ENCODE assay signal across 8 mouse cellular contexts in genomic region chr4:62674031-62674995, GRCm38 (mm10).
DNase-seq lines count a peak whose midpoint lies in the region; ATAC-seq and TF ChIP-seq lines count a peak whose summit lies in the region.

No protein-coding gene starts in this region.

- H3K9ac ChIP-seq in stomach, embryonic 14.5 days (replicated peaks; ENCODE audit: low read depth, low read length): peak overlapping the region; percentile 57

- peaks cover 19% of the 10 kb centered on the region; the same call in 1 of the 2 replicates for H3K4me1 ChIP-seq in spleen, adult 2 months (ENCODE audit: control insufficient read depth, insufficient read depth, insufficient read length)
- H3K4me1 ChIP-seq in embryonic facial prominence, embryonic 10.5 days: peaks cover 62% of the 10 kb centered on the region
- H3K4me1 ChIP-seq in hindbrain, embryonic 10.5 days (replicated peaks): peaks cover 71% of the 10 kb centered on the region
- H3K4me1 ChIP-seq in stomach, embryonic 14.5 days (ENCODE audit: control insufficient read depth, insufficient read depth, low read length): peaks cover 34% of the 10 kb centered on the region

- no peaks in the 10 kb centered on the region for H3K9me3 ChIP-seq in embryonic facial prominence, embryonic 10.5 days
- no peaks in the 10 kb centered on the region for H3K9me3 ChIP-seq in hindbrain, embryonic 10.5 days
- no peaks in the 10 kb centered on the region for H3K9me3 ChIP-seq in stomach, embryonic 14.5 days (ENCODE audit: control insufficient read depth, low read depth, low read length)

- TF ChIP-seq CTCF in spleen, adult 2 months (IDR thresholded peaks at IDR 0.05; ENCODE audit: extremely low read depth, insufficient read depth, insufficient read length, insufficient replicate concordance): no peak

- no peaks in the 10 kb centered on the region for H3K27me3 ChIP-seq in spleen, adult 2 months (ENCODE audit: control insufficient read depth, insufficient read depth, low read length)
- H3K27me3 ChIP-seq in embryonic facial prominence, embryonic 10.5 days (replicated peaks; ENCODE audit: low read depth, poor library complexity, severe bottlenecking): no peaks in the 10 kb centered on the region
- peaks cover 24% of the 10 kb centered on the region; the same call in 1 of the 2 replicates for H3K27me3 ChIP-seq in hindbrain, embryonic 10.5 days (ENCODE audit: insufficient read depth, poor library complexity, severe bottlenecking)
- no peaks in the 10 kb centered on the region for H3K27me3 ChIP-seq in stomach, embryonic 14.5 days (ENCODE audit: control insufficient read depth, insufficient read depth, low read length)

- H3K36me3 ChIP-seq in spleen, adult 2 months (ENCODE audit: control insufficient read depth, insufficient read depth, low read length): no peaks in the 10 kb centered on the region
- peaks cover 8% of the 10 kb centered on the region; the same call in 1 of the 2 replicates for H3K36me3 ChIP-seq in embryonic facial prominence, embryonic 10.5 days (replicated peaks)
- peaks cover 5% of the 10 kb centered on the region; the same call in 1 of the 2 replicates for H3K36me3 ChIP-seq in hindbrain, embryonic 10.5 days
- H3K36me3 ChIP-seq in stomach, embryonic 14.5 days (ENCODE audit: control insufficient read depth, insufficient read depth, low read length): 0 out of 2 replicates have a peak, but pooled peaks cover 4% of the 10 kb centered on the region

- H3K27ac ChIP-seq in spleen, adult 2 months (ENCODE audit: insufficient read depth, low read length): peak overlapping the region; percentile 26; the same call in 1 of the 2 replicates
- peak overlapping the region; percentile 90 for H3K27ac ChIP-seq in embryonic facial prominence, embryonic 10.5 days (replicated peaks)
- H3K27ac ChIP-seq in hindbrain, embryonic 10.5 days: peak overlapping the region; percentile 92
- peak overlapping the region; percentile 61 for H3K27ac ChIP-seq in stomach, embryonic 14.5 days (ENCODE audit: low read length)

- 15% methylated on average over 30 of the region's 30 CpGs for WGBS in spleen, adult 2 months
- 2% methylated on average over 30 of the region's 30 CpGs for WGBS in embryonic facial prominence, embryonic 10.5 days
- WGBS in hindbrain, embryonic 10.5 days: under 1% methylated on average over 30 of the region's 30 CpGs
- 3% methylated on average over 30 of the region's 30 CpGs for WGBS in stomach, embryonic 14.5 days

- H3K4me2 ChIP-seq in stomach, embryonic 14.5 days (replicated peaks; ENCODE audit: low read depth, low read length): peak overlapping the region; percentile 63

- no peak for TF ChIP-seq POLR2A in spleen, adult 2 months (IDR thresholded peaks at IDR 0.05; ENCODE audit: low read depth, low read length)

- peak; percentile 31; the same call in 1 of the 2 replicates for ATAC-seq in stomach, embryonic 14.5 days (ENCODE audit: insufficient number of reproducible peaks, insufficient read depth, low FRiP score, low read depth)

- DNase-seq in spleen, adult 2 months (ENCODE audit: low read depth in 1 of 2, low spot score in 2 of 2): no peak
- no peak for DNase-seq in spleen, adult 18-20 months
- peak; percentile 72 for DNase-seq in embryonic facial prominence, embryonic 10.5 days (ENCODE audit: low spot score)
- DNase-seq in hindbrain, embryonic 10.5 days (ENCODE audit: low spot score): peak; percentile 70
- DNase-seq in lung, postnatal 10 days: peak; percentile 46
- DNase-seq in adrenal gland, postnatal 36 days: no peak
- DNase-seq in layer of hippocampus, adult 9-10 months (ENCODE audit: low spot score): no peak

- H3K4me3 ChIP-seq in spleen, adult 2 months (ENCODE audit: extremely low read depth, insufficient read depth, insufficient read length): peak overlapping the region; percentile 40
- H3K4me3 ChIP-seq in embryonic facial prominence, embryonic 10.5 days: peak overlapping the region; percentile 70
- peak overlapping the region; percentile 64 for H3K4me3 ChIP-seq in hindbrain, embryonic 10.5 days
- H3K4me3 ChIP-seq in stomach, embryonic 14.5 days (ENCODE audit: low read depth, low read length): peak overlapping the region; percentile 54

Comparison
In these comparisons a context has a peak if more than half of its experiments do, and no peak if none do; other contexts are left out.
1. DNase-seq: peak in embryonic facial prominence, embryonic 10.5 days (single experiment), hindbrain, embryonic 10.5 days (single experiment) and lung, postnatal 10 days (single experiment); none in spleen, adult 2 months (0 of 2), spleen, adult 18-20 months (0 of 2), adrenal gland, postnatal 36 days (0 of 2) and layer of hippocampus, adult 9-10 months (single experiment).
2. H3K27ac ChIP-seq: peak in every context shown above with its lines; median percentile 92 in hindbrain, embryonic 10.5 days; 90 in embryonic facial prominence, embryonic 10.5 days; 61 in stomach, embryonic 14.5 days; 26 in spleen, adult 2 months.
3. Peak in every context shown above with its lines, with median percentiles within 50 percentile points of each other: H3K4me3 ChIP-seq.